Mouse (Mus musculus) macrophage (primary cell): ENCODE data around the gene Edem1. TPM values are rescaled to one million over a fixed set of nuclear protein-coding genes. Genes with fewer than 3 reads are reported as not detected.
"Not testable (repeated sequence)": the region's sequence is repeated elsewhere in the genome, so short reads cannot be mapped to it uniquely, and the experiment has no call there.

ENCODE experiments used
- H3K27ac ChIP-seq: fragments of 350-480 bp; formaldehyde crosslinking; 2 replicates; pipeline ENCODE4 v1.9.0; 2021
- H3K36me3 ChIP-seq: fragments of 350-480 bp; formaldehyde crosslinking; 2 replicates; pipeline ENCODE4 v1.9.0; 2021; ENCODE audit errors: inconsistent target
- H3K4me3 ChIP-seq: fragments of 350-480 bp; formaldehyde crosslinking; 2 replicates; pipeline ENCODE4 v1.9.0; 2021; ENCODE audit errors: inconsistent target
- H3K79me2 ChIP-seq: fragments of 350-480 bp; formaldehyde crosslinking; 2 replicates; pipeline ENCODE4 v1.9.0; 2021; ENCODE audit errors: inconsistent target
- WGBS: methylation state at CpG from one replicate; pipeline ENCODE4 v1.1.7; 2026; ENCODE audit warnings: inconsistent platforms; ENCODE audit not compliant: missing documents; 5-methylcytosine and 5-hydroxymethylcytosine counted together
- polyA plus RNA-seq: library from polyadenylated mRNA; stranded (reverse); fragments of 250-400 nt; gene quantifications from 3 replicates; pipeline ENCODE4 v1.2.4, GENCODE M21; 2018; ENCODE audit warnings: inconsistent platforms

Edem1 gene
- polyA plus RNA-seq, 1 experiment from 2014 or later: 108 TPM

DNA sequence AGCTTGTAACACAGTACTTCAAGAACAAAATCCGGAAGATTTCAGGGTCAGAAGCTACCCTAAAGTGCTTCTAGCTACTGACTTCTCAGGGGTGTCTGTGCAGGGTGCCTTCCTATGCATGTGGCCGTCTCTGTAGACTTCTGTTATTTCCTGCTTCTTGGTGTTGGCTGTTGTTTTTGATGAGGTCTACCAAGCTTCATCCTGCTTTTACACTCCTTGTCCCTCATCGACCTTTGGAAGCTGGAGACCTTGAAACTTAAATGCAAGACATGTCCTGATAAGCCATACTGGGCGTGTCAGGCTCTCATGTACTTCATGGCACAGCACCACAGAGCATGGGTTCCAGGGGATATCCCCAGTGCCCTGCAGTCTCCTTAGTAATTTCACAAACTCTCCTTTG, 9.5 kb downstream of the Edem1 start:
- Histone ChIP-seq H3K27ac (no peak overlapping the region), H3K4me3 (no peak overlapping the region), H3K79me2 (peaks cover 100% of the 10 kb centered on the region), H3K36me3 (peaks cover 42% of the 10 kb centered on the region)
- 89% methylated on average over 4 of the region's 4 CpGs for WGBS

DNA sequence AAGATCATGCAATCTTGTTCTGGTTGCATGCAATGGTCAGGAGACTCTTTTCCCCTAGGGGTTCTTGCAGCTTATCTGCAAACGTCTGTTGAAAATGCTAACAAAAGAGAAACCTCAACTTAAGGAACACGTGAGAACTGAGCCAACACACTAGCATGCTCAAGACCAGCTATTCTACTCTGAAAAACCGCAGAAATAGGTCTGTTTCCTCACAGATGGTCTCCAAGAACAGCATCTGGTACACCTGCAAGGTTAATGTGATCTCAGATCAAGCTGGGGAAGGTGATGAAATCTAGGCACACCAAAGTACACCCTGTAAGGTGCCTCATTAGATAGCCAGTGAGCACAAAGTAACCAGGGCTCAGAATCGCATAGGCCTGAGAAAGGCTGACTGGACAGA, 11.0 kb downstream of the Edem1 start:
- WGBS: 79% methylated on average over 4 of the region's 4 CpGs
- Histone ChIP-seq H3K36me3 (peaks cover 56% of the 10 kb centered on the region), H3K79me2 (peaks cover 100% of the 10 kb centered on the region), H3K4me3 (no peak overlapping the region), H3K27ac (no peak overlapping the region)

DNA sequence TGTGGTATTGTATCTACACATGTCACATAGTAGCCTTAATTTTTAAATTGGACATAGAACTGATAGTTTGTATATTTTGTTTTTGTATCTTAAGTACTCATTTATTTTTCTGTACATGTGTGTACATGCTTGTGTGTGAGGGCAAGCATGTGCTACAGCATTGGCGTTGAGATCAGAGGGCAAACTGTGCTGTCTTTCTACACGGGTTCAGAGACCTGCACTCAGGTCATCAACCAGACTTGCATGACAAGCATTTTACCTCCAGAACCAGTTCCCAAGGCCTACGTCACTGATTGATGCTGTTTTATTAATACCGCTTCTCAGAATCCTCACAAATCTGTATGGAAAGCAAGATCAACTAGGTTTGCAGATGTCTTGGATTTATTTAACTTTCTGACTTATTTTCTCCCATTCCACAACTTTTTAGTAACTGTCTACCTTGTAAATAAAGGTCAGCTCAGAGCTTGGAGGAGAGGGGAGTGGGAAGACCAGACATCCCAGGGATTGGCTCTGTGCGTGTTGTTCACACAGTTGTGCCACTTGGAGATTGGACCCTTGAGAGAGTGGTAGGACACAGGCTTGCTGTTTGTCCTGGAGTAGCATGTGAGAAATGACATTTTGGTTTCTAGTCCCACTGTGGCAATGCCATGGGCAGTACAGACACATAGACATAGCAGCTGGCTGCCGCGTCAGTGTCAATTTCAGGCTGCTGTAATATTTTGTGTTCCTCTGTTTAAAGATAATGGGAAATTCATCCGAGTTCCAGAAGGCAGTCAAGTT, 12.6 kb downstream of the Edem1 start:
- H3K27ac ChIP-seq: no peak overlapping the region

DNA sequence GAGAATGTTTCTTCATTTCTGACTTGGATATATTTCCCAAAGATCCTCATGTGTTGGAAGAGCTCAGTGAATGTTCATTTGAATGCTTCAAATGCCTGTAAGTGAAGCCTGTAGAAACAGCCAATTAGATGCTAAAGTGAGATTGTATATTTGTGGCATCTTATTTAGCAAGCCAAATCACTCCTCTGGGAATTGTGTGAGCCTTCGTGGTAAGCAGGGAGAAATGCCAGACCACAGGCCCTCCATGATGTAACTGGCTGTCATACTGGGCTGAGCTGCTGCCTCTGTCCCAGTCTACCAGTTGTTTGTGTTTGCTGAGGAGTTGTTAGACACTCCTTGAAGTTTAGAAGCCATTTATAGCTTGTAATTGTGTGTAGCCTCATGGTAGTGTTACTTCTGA, 15.2 kb downstream of the Edem1 start:
- no peak overlapping the region for H3K4me3 ChIP-seq
- WGBS: 38% methylated on average over 1 of the region's 1 CpGs
- peaks cover 82% of the 10 kb centered on the region for H3K36me3 ChIP-seq
- no peak overlapping the region; the same call in 1 of the 2 replicates for H3K27ac ChIP-seq
- H3K79me2 ChIP-seq: peaks cover 100% of the 10 kb centered on the region

More for the DNA sequence above, 12.6 kb downstream of the Edem1 start:
- Histone ChIP-seq H3K4me3 (no peak overlapping the region), H3K36me3 (peaks cover 72% of the 10 kb centered on the region), H3K79me2 (peaks cover 100% of the 10 kb centered on the region)
- 97% methylated on average over 8 of the region's 8 CpGs for WGBS

DNA sequence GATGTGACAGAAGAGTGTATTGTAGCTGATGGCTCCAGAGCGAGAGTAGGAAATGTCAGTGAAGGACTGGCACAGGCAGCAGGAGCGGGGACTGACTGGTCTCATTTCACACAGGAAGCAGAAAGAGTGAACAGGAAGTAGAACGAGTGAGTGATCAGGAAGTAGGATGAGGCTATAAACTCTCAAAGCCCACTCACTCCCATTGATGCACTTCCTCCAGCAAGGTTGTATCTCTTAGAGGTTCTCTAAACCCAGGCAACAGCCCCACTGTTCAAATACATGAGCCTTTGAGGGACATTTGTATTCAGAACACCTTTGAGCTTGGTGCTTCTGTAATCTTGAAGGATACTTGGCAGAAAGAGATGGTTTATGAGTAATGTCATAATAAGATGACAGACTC, 15.7 kb downstream of the Edem1 start:
- Histone ChIP-seq H3K36me3 (peaks cover 85% of the 10 kb centered on the region), H3K79me2 (peaks cover 100% of the 10 kb centered on the region), H3K4me3 (no peak overlapping the region), H3K27ac (no peak overlapping the region; the same call in 1 of the 2 replicates)
- WGBS: 42% methylated on average over 3 of the region's 3 CpGs

DNA sequence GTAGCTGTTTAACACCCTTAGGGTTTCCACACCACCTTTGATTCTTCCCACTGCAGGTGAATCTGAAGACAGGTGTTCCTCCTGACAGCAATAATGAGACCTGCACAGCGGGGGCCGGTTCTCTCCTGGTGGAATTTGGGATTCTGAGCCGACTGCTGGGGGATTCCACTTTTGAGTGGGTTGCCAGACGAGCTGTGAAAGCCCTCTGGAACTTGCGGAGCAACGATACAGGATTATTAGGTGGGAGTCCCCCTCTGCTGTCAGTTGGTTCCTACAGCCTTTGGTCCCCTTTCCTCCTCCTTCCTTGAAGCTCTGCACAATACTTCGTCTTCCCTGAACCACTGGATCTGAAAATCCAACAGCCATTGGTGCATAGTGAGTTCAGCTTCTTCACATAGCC, 16.3 kb downstream of the Edem1 start:
- H3K27ac ChIP-seq: no peak overlapping the region
- peaks cover 97% of the 10 kb centered on the region for H3K79me2 ChIP-seq
- H3K36me3 ChIP-seq: peaks cover 82% of the 10 kb centered on the region
- H3K4me3 ChIP-seq: no peak overlapping the region
- 97% methylated on average over 7 of the region's 7 CpGs for WGBS

DNA sequence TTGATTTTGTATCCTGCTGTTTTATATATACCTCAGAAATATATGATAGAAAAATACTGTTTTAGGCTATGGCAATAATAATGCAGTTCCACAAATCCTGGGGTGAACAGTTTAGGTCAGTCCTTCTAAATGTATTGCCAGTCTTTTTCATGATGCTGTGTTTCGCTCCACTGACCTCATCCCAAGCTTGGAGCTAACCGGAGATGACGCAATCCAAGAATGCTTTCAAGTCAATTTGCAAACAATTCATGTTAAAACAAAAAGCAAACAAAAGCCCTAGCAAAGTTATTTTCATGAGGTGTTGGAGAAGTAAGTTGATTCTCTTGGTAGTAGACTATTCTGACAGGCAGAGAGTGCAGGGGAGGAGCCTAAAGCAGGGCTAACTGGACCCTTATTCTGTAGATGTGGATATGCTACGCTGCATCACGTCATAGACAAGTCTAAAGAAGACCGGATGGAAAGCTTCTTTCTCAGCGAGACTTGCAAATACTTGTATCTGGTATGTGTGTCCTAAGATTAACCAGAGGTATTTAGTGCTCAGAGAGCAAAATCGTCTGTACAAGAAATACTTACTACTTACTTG, 23.7 kb downstream of the Edem1 start:
- WGBS: 100% methylated on average over 8 of the region's 8 CpGs
- peaks cover 23% of the 10 kb centered on the region; the same call in 1 of the 2 replicates for H3K79me2 ChIP-seq
- no peak overlapping the region for H3K4me3 ChIP-seq
- H3K27ac ChIP-seq: no peak overlapping the region
- peaks cover 84% of the 10 kb centered on the region for H3K36me3 ChIP-seq

DNA sequence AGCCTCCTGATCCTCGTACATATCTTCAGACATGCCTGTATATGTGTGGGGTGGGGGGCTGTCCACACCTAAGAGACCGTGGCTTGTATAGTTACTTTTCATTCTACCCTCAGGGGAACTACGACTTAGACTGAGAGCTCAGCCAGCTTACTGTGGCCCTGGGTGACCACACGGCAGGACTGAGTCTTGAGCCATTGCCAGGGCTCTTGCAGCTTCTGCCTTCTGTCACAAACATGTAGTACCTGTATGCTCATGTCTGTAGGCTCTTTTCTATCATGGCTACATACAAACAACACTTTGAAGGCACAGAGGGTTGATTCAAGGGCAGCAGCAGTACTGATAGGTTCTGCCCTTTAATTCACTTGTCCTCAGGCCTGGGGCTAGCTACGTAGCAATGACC, 24.5 kb downstream of the Edem1 start:
- no peak overlapping the region for H3K4me3 ChIP-seq
- H3K79me2 ChIP-seq: peaks cover 15% of the 10 kb centered on the region; the same call in 1 of the 2 replicates
- 97% methylated on average over 5 of the region's 5 CpGs for WGBS
- no peak overlapping the region for H3K27ac ChIP-seq
- H3K36me3 ChIP-seq: peaks cover 84% of the 10 kb centered on the region

DNA sequence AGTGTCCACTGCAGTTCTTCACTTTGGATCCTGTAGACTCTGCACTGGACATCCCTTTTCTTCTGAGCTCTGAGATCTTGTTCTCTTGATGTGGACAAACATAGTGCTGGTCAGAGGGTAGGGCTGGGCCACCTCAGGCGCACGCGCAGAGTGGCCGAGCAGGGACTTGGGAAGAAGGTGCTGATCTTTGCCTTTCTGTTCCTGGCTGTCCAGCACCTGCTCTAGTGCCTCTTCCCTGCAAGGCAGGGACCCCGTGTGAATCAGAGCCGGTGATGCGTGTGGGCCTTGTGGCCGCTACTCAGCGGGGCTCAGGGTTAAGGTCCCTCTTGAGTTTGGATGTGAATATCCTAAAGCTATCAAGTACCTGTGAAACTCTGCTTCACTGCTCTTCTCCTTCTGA, 30.1 kb downstream of the Edem1 start:
- no peak overlapping the region for H3K27ac ChIP-seq
- 96% methylated on average over 9 of the region's 9 CpGs for WGBS
- H3K4me3 ChIP-seq: no peak overlapping the region
- H3K36me3 ChIP-seq: peaks cover 54% of the 10 kb centered on the region
- H3K79me2 ChIP-seq: no peaks in the 10 kb centered on the region

DNA sequence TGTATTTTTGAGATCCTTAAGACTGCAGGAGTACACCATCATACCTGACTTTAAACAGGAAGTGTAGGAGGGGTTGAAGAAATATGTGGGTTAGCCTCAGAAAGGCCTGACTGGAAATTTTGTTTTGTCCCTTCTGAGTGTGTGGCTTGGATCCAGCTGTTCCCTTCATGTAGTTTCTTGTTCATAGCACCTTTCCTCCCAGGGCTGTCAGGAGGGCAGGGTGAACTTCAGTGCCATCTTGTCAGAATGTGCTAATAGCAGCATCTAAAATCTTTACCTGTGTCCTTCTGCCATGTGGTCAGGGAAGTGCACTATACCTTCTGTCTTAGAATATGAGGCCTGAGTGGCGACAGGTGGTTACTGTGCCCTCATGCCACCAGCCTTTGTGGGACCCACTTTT, 32.8 kb downstream of the Edem1 start:
- Histone ChIP-seq H3K27ac (no peak overlapping the region), H3K4me3 (no peak overlapping the region), H3K79me2 (no peaks in the 10 kb centered on the region), H3K36me3 (peaks cover 30% of the 10 kb centered on the region)
- WGBS: 100% methylated on average over 1 of the region's 1 CpGs

DNA sequence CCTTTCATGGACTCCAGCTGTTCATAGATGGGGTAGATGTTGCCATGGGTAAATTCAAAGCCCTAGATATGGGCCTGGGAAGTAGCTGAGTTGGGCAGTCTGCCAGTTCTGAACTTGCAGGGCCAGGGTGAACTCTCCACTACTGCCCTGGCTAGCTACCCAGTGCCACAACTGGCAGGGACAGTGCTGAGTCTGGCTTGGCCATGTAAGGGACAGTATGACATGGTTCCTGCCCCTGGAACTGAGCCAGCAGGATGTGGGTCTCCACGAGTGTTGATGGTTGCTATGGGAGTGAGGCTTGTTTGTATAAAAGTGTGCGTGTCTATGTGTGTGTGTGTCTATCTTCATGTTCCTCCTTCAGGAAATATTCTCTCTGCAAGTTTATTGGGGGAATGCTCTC, 34.1 kb downstream of the Edem1 start:
- Histone ChIP-seq H3K4me3 (no peak overlapping the region), H3K36me3 (peaks cover 22% of the 10 kb centered on the region), H3K27ac (no peak overlapping the region), H3K79me2 (no peaks in the 10 kb centered on the region)
- 52% methylated on average over 2 of the region's 2 CpGs for WGBS

DNA sequence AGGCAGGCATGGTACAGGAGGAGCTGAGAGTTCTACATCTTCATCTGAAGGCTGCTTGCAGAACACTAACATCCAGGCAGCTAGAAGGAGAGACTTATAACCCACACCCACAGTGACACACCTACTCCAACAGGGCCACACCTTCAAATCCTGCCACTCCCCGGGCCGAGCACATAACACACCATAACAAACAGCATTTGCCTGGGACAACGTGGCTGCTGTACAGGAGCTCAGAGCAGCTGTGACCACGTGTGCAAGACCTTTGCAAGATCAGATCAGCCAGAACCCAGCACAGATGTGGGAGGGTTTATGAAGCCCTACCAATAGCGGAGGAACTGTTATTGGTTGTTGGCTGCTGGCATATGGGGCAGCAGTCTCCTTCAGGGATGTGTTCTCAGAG, 37.9 kb downstream of the Edem1 start:
- Histone ChIP-seq H3K36me3 (no peaks in the 10 kb centered on the region), H3K79me2 (no peaks in the 10 kb centered on the region), H3K4me3 (no peak overlapping the region), H3K27ac (no peak overlapping the region)
- WGBS: 71% methylated on average over 5 of the region's 5 CpGs

DNA sequence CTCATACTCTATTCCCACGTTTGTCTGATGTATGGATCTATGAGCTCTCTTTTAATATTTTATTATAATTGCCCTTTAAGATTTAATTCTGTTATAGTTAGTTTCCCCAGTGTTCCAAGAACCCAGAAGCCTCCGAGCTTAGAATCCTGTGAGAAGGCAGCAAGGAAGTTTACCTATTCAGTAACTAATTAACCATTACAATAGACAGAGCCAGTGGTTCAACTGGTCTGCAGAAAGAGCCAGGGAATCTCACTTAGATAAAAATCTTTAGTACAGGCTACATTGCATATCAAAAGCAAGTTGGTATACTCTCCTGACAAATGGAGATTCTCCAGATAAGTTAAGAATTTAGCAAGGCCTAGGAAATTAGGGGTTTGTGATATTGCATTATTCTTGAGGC, 40.6 kb downstream of the Edem1 start:
- 86% methylated on average over 2 of the region's 2 CpGs for WGBS

DNA sequence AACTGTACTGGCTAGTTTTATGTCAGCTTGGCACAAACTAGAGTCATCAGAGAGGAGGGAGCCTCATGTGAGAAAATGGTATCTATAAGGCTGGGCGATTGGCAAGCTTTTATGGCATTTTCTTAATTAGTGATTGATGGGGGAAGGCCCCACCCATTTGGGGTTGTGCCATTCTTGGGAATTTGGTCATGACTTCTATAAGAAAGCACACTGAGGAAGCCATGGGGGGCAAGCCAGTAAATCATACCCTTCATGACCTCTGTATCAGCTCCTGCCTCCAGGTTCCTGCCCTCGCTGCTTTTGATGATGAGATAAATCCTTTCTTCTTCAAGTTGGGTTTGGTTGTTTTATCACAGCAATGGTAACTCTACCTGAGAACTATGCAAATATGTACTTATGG, 42.0 kb downstream of the Edem1 start:
- Histone ChIP-seq H3K79me2 (no peaks in the 10 kb centered on the region), H3K27ac (no peak overlapping the region), H3K36me3 (no peaks in the 10 kb centered on the region), H3K4me3 (no peak overlapping the region)
- 93% methylated on average over 2 of the region's 2 CpGs for WGBS

More for the DNA sequence above, 40.6 kb downstream of the Edem1 start:
- H3K79me2 ChIP-seq, H3K27ac ChIP-seq, H3K36me3 ChIP-seq, H3K4me3 ChIP-seq: not testable (repeated sequence)

DNA sequence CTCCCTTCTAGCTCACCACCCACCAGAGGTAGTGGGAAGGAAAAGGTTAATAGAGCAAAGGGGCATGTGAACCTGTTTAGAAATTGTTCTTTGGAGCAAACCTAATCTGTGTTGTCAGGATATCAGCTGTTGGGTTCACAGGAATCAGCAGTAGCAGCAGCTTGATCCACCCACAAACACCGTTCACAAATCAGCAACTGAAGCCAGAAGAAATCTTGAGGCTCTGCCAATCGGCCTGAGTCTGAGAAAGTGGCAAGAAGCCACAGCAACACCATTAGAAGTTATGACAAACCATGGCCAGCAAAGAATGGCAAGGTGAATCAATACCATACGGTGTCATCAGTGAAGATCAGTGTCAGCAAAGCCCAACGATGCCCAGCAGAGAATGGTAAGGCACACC, 42.8 kb downstream of the Edem1 start:
- no peak overlapping the region for H3K27ac ChIP-seq
- no peaks in the 10 kb centered on the region for H3K36me3 ChIP-seq
- WGBS: 93% methylated on average over 4 of the region's 4 CpGs
- H3K79me2 ChIP-seq: no peaks in the 10 kb centered on the region
- H3K4me3 ChIP-seq: no peak overlapping the region
